Mouse (Mus musculus): ENCODE measurements around the gene Scn9a. TPM values are rescaled to one million over a fixed set of nuclear protein-coding genes. Genes with fewer than 3 reads are reported as not detected.

The Scn9a gene
- 0.33 and 0.35 TPM in 2 replicates for polyA plus RNA-seq (2012; rRNA removed)
- polyA plus RNA-seq (2014; fragmentation: Nextera tagmentation; extraction: Ambion mirVana): 0.12 and 0.29 TPM in 2 replicates

DNA sequence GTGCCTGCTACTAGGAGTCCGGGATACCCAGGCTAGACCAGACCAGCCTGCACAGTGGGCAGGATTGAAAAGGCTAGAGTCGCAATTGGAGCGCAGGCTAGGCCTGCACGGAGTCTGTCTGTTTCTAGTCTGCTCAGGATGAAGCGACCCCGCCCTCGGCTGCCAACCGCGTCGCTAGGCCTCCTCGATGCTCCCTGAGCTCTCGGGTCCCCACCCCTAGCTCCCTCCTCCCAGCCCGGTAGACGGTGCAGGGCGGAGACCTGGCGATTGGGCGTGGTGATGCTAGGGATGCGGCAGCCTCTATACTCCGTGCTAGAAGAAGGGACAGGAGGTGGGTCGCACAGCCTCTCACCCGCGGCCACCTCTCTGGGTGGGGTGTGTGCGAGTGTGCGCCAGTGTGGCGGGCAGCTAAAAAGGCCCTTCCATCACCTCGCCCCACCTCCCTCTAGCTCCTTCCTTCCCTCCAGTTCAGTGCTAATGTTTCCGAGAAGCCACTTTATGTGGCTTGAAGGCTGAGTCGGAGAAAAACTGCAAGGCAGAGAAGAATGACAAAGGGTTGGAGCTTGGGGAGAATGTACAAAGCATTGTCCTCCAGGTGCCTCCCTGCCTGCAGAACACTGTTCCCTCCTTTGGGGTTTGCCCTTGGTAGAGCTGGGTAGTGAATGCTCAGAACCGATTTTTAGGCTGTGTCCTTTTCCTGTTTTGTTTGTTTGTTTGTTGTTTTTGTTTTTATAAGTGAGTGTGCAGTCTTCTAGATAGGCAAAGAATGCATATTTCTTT lies at the start of gene Scn9a:
Gene Scn9a, minus strand, starts transcription at position 383 of the 780 bp plus-strand sequence.
- no peak for TF ChIP-seq POLR2A (IDR thresholded peaks at IDR 0.05; ENCODE audit: borderline replicate concordance, extremely low read depth, insufficient read depth, insufficient read length)
- Histone ChIP-seq H3K4me2 (replicated peaks; ENCODE audit: low read depth, low read length, severe bottlenecking) (peak within 1 kb of the TSS; percentile 63), H3K36me3 (ENCODE audit: control insufficient read depth, insufficient read depth, low read length) (no peaks in the 10 kb centered on the region), H3K27me3 (ENCODE audit: control insufficient read depth, insufficient read depth, low read length) (peaks cover 10% of the 10 kb centered on the region; the same call in 1 of the 2 replicates), H3K4me3 (replicated peaks; ENCODE audit: low read length) (peak within 1 kb of the TSS; percentile 38), H3K27ac (replicated peaks; ENCODE audit: low read depth, low read length) (no peak within 1 kb of the TSS), H3K4me1 (ENCODE audit: control insufficient read depth, insufficient read depth, low read length) (no peaks in the 10 kb centered on the region; the same call in 1 of the 2 replicates), H3K9ac (ENCODE audit: low read depth, low read length, severe bottlenecking) (peak within 1 kb of the TSS; percentile 31), H3K9me3 (ENCODE audit: control insufficient read depth, low read length) (no peaks in the 10 kb centered on the region)
- 2% methylated on average over 28 of the region's 29 CpGs for WGBS
- DNase-seq (ENCODE audit: low spot score) (no peak), ATAC-seq (ENCODE audit: low FRiP score, low read depth) (0 out of 2 replicates have a peak, but pooled peaks have one; percentile 30)

DNA sequence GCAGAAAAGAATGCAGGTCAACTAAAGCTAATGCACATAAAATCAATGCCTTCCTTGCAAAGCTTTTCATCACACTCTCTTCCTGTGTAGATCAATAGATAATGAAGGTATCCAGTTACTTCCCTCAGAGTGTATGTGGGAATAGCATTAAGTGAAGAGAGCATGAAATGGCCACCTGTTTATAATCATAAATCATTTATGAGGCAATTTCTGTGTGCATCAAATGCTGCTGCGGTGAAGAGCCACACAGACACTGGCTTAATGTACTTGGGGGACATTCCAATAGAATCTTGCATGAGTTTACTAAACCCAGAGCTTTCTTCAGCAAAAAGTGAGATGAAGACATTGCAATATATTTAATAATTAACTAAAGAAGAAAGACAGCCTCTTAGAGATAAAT lies 27.2 kb upstream of the Scn9a start:
- Histone ChIP-seq H3K9me3 (ENCODE audit: control insufficient read depth, low read length) (no peaks in the 10 kb centered on the region), H3K27ac (replicated peaks; ENCODE audit: low read depth, low read length) (no peak overlapping the region), H3K27me3 (ENCODE audit: control insufficient read depth, insufficient read depth, low read length) (no peaks in the 10 kb centered on the region), H3K9ac (ENCODE audit: low read depth, low read length, severe bottlenecking) (no peak overlapping the region), H3K4me2 (replicated peaks; ENCODE audit: low read depth, low read length, severe bottlenecking) (no peak overlapping the region), H3K36me3 (ENCODE audit: control insufficient read depth, insufficient read depth, low read length) (no peaks in the 10 kb centered on the region), H3K4me1 (ENCODE audit: control insufficient read depth, insufficient read depth, low read length) (no peaks in the 10 kb centered on the region), H3K4me3 (replicated peaks; ENCODE audit: low read length) (no peak overlapping the region)
- no peak for TF ChIP-seq POLR2A (IDR thresholded peaks at IDR 0.05; ENCODE audit: borderline replicate concordance, extremely low read depth, insufficient read depth, insufficient read length)
- WGBS: 59% methylated on average over 1 of the region's 1 CpGs
- DNase-seq (ENCODE audit: low spot score): no peak
- no peak for ATAC-seq (ENCODE audit: low FRiP score, low read depth)

GRCm38 (mm10) chr2:66656430-66656829 lies 21.7 kb upstream of the Scn9a start:
- Histone ChIP-seq H3K4me3 (replicated peaks; ENCODE audit: low read length) (no peak overlapping the region), H3K4me2 (replicated peaks; ENCODE audit: low read depth, low read length, severe bottlenecking) (no peak overlapping the region), H3K9me3 (ENCODE audit: control insufficient read depth, low read length) (no peaks in the 10 kb centered on the region), H3K4me1 (ENCODE audit: control insufficient read depth, insufficient read depth, low read length) (no peaks in the 10 kb centered on the region), H3K9ac (ENCODE audit: low read depth, low read length, severe bottlenecking) (no peak overlapping the region), H3K36me3 (ENCODE audit: control insufficient read depth, insufficient read depth, low read length) (no peaks in the 10 kb centered on the region), H3K27ac (replicated peaks; ENCODE audit: low read depth, low read length) (no peak overlapping the region), H3K27me3 (ENCODE audit: control insufficient read depth, insufficient read depth, low read length) (no peaks in the 10 kb centered on the region)
- 90% methylated on average over 3 of the region's 3 CpGs for WGBS
- DNase-seq (ENCODE audit: low spot score): no peak
- no peak for ATAC-seq (ENCODE audit: low FRiP score, low read depth)
- TF ChIP-seq POLR2A (IDR thresholded peaks at IDR 0.05; ENCODE audit: borderline replicate concordance, extremely low read depth, insufficient read depth, insufficient read length): no peak

DNA sequence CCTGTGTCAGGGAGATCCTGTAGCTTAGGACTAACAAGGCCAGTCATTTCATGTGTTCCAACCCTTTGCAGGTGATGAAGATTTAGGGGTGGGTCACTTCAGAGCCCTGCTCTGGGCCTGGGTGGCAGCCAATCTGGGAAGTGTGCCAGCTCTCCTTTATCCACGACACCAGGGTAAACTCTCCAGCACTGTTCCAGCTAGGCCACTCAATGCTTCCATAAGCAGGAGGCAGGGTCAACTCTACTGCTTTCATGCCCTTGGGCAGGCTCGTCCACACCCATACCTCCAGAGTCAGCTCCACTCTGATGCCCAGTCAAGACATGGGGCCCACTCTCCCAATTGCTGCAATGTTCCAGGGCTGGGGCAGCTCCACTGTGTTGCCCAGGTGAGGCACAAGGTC lies 20.7 kb upstream of the Scn9a start:
- TF ChIP-seq POLR2A (IDR thresholded peaks at IDR 0.05; ENCODE audit: borderline replicate concordance, extremely low read depth, insufficient read depth, insufficient read length): no peak
- Histone ChIP-seq H3K4me3 (replicated peaks; ENCODE audit: low read length) (no peak overlapping the region), H3K36me3 (ENCODE audit: control insufficient read depth, insufficient read depth, low read length) (no peaks in the 10 kb centered on the region), H3K4me2 (replicated peaks; ENCODE audit: low read depth, low read length, severe bottlenecking) (no peak overlapping the region), H3K4me1 (ENCODE audit: control insufficient read depth, insufficient read depth, low read length) (no peaks in the 10 kb centered on the region), H3K9ac (ENCODE audit: low read depth, low read length, severe bottlenecking) (no peak overlapping the region), H3K9me3 (ENCODE audit: control insufficient read depth, low read length) (no peaks in the 10 kb centered on the region), H3K27me3 (ENCODE audit: control insufficient read depth, insufficient read depth, low read length) (no peaks in the 10 kb centered on the region), H3K27ac (replicated peaks; ENCODE audit: low read depth, low read length) (no peak overlapping the region)
- 70% methylated on average over 2 of the region's 2 CpGs for WGBS
- DNase-seq (ENCODE audit: low spot score) (no peak), ATAC-seq (ENCODE audit: low FRiP score, low read depth) (no peak)

GRCm38 (mm10) chr2:66644384-66644783 lies 9.6 kb upstream of the Scn9a start:
- no peaks in the 10 kb centered on the region for H3K4me1 ChIP-seq (ENCODE audit: control insufficient read depth, insufficient read depth, low read length)
- H3K27me3 ChIP-seq (ENCODE audit: control insufficient read depth, insufficient read depth, low read length): no peaks in the 10 kb centered on the region
- no peaks in the 10 kb centered on the region for H3K9me3 ChIP-seq (ENCODE audit: control insufficient read depth, low read length)
- H3K27ac ChIP-seq (replicated peaks; ENCODE audit: low read depth, low read length): no peak overlapping the region
- TF ChIP-seq POLR2A (IDR thresholded peaks at IDR 0.05; ENCODE audit: borderline replicate concordance, extremely low read depth, insufficient read depth, insufficient read length): no peak
- ATAC-seq (ENCODE audit: low FRiP score, low read depth): no peak
- no peaks in the 10 kb centered on the region for H3K36me3 ChIP-seq (ENCODE audit: control insufficient read depth, insufficient read depth, low read length)
- peak; percentile 71 for DNase-seq (ENCODE audit: low spot score)
- WGBS: 22% methylated on average over 5 of the region's 5 CpGs
- H3K4me2 ChIP-seq (replicated peaks; ENCODE audit: low read depth, low read length, severe bottlenecking): no peak overlapping the region
- H3K9ac ChIP-seq (ENCODE audit: low read depth, low read length, severe bottlenecking): no peak overlapping the region
- no peak overlapping the region for H3K4me3 ChIP-seq (replicated peaks; ENCODE audit: low read length)
